Mouse (Mus musculus) limb, embryonic 14.5 days (tissue): ENCODE data around the gene Cbx7. TPM values are rescaled to one million over a fixed set of nuclear protein-coding genes. Genes with fewer than 3 reads are reported as not detected.

Experiments
- ATAC-seq: fragments of 200-750 bp; cut with Nextera tagmentation; 2 replicates; pipeline ENCODE4 v1.8.0; 2017; ENCODE audit warnings: low read depth, moderate number of reproducible peaks, moderate TSS enrichment; ENCODE audit not compliant: low FRiP score
- DNase-seq: peaks from one replicate; pipeline ENCODE4 v3.0.0-alpha.2; 2015; ENCODE audit warnings: low spot score
- H3K27ac ChIP-seq: fragments of 300-500 bp; sonication (generic); replicated peaks from 2 replicates; pipeline ENCODE4 v1.5.1; 2014; ENCODE audit warnings: low read depth, mild to moderate bottlenecking, low read length, moderate library complexity, mixed read lengths
- H3K27me3 ChIP-seq: fragments of 300-500 bp; sonication (generic); 2 replicates; pipeline ENCODE4 v1.6.1; 2014; ENCODE audit warnings: low read length, mixed read lengths; ENCODE audit not compliant: control insufficient read depth, insufficient read depth
- H3K36me3 ChIP-seq: fragments of 300-500 bp; sonication (generic); 2 replicates; pipeline ENCODE4 v1.6.1; 2014; ENCODE audit warnings: mild to moderate bottlenecking, low read length, moderate library complexity, mixed read lengths; ENCODE audit not compliant: control insufficient read depth, insufficient read depth
- H3K4me1 ChIP-seq: fragments of 300-500 bp; sonication (generic); 2 replicates; pipeline ENCODE4 v1.6.1; 2014; ENCODE audit warnings: antibody characterized with exemption, low read length, mixed read lengths; ENCODE audit not compliant: control insufficient read depth, insufficient read depth
- H3K4me2 ChIP-seq: fragments of 300-500 bp; sonication (generic); replicated peaks from 2 replicates; pipeline ENCODE4 v1.6.1; 2014; ENCODE audit warnings: low read depth, mild to moderate bottlenecking, low read length, moderate library complexity; ENCODE audit not compliant: severe bottlenecking
- H3K4me3 ChIP-seq: fragments of 300-500 bp; sonication (generic); replicated peaks from 2 replicates; pipeline ENCODE4 v1.5.1; 2014; ENCODE audit warnings: low read length
- H3K9ac ChIP-seq: fragments of 300-500 bp; sonication (generic); 2 replicates; pipeline ENCODE4 v1.6.1; 2014; ENCODE audit warnings: mild to moderate bottlenecking, low read depth, low read length, moderate library complexity; ENCODE audit not compliant: severe bottlenecking
- H3K9me3 ChIP-seq: fragments of 300-500 bp; sonication (generic); 2 replicates; pipeline ENCODE4 v1.6.1; 2016; ENCODE audit warnings: low read length; ENCODE audit not compliant: control insufficient read depth
- POLR2A ChIP-seq: fragments of 200-500 bp; IDR thresholded peaks from 2 replicates; pipeline ENCODE4 v1.8.0; 2012; ENCODE audit warnings: inconsistent platforms, mild to moderate bottlenecking, moderate library complexity, borderline replicate concordance; ENCODE audit not compliant: insufficient read depth, insufficient read length; ENCODE audit errors: extremely low read depth
- WGBS: fragments of 180-500 bp; shearing (Covaris S2); extraction: QIAGEN DNeasy Blood & Tissue Kit; methylation state at CpG from one replicate; pipeline ENCODE4 v1.1.7; 2014; 5-methylcytosine and 5-hydroxymethylcytosine counted together
- polyA plus RNA-seq, 2 experiments: library from polyadenylated mRNA; depleted of rRNA in 1 of 2; stranded (reverse) in 1 of 2; unstranded in 1 of 2; fragments of >200 nt; fragmentation: Nextera tagmentation in 1 of 2; extraction: Ambion mirVana in 1 of 2; gene quantifications; 2 replicates each; pipeline versions ENCODE4 v1.2.1 to v1.2.3; 2012 to 2014

Gene Cbx7
- polyA plus RNA-seq, 2 experiments: 2.1 to 8.5 TPM

DNA sequence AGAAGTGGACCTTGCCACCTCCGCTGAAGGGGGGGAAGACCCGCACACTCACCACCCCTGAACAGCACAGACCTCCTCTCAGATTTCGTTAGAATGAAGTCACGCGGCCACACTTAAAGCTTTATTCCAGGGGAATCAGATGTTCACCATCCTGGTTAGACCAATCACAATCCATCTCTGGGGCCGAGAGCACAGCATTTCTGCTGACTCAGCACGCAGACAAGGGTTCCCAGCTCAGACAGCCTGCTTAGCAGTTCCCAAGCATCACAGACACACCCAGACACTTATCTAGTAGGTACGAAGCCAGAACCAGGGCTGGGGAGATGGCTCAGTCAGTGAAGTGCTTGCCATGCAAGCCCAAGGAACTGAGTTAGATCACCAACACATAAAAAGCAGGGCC, 15.3 kb upstream of the Cbx7 start:
- no peak overlapping the region for H3K9ac ChIP-seq
- 62% methylated on average over 8 of the region's 8 CpGs for whole genome bisulfite sequencing
- no peak for ATAC-seq
- no peak overlapping the region for H3K4me2 ChIP-seq
- peaks cover 5% of the 10 kb centered on the region; the same call in 1 of the 2 replicates for H3K4me1 ChIP-seq
- DNase-seq: no peak
- H3K36me3 ChIP-seq: no peaks in the 10 kb centered on the region
- no peak overlapping the region for H3K27ac ChIP-seq
- no peak overlapping the region for H3K4me3 ChIP-seq
- no peak for TF ChIP-seq POLR2A
- no peaks in the 10 kb centered on the region for H3K27me3 ChIP-seq
- H3K9me3 ChIP-seq: no peaks in the 10 kb centered on the region

DNA sequence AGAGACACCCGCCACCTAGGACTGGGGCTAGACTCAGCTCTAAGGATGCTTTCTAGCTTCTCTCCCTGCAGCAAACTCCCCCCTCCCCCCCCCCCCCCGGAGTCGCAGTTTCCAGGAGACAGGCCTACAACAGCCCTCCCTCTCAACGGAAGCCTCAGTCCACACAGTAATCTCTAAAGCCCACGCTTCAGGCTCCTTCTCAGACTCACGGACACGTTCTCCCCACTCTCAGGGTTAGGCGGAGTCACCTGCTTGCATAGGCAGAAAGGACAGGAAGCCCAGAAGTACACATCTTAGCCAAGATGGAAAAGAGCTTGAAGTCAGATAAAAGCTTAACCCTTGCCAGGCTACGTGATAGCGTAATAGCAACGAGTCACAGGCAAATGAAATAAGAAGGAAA, 14.6 kb upstream of the Cbx7 start:
- ATAC-seq (no peak), DNase-seq (no peak)
- Histone ChIP-seq H3K27ac (no peak overlapping the region), H3K36me3 (no peaks in the 10 kb centered on the region), H3K4me1 (peaks cover 6% of the 10 kb centered on the region; the same call in 1 of the 2 replicates), H3K4me3 (no peak overlapping the region), H3K4me2 (no peak overlapping the region), H3K9ac (no peak overlapping the region), H3K27me3 (no peaks in the 10 kb centered on the region), H3K9me3 (no peaks in the 10 kb centered on the region)
- no peak for TF ChIP-seq POLR2A
- WGBS: 72% methylated on average over 11 of the region's 11 CpGs

DNA sequence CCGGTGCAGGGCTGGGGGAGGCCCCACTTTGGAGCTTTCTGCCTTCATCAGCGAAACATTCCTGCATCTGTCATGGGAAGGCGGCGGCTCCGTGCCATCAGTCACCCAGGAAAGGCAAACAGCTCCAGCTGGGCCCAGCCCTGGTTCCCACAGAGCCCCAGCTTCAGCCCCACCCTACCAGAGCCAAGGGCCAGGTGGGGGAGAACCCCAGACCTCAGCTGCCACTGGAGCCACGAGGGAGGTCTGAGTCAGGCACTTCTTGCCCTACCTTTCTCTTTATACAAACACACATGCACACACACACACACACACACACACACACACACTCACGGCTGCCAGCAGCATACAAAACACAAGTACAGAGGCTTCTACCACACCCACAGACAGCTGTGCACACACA, 13.2 kb upstream of the Cbx7 start:
- Histone ChIP-seq H3K4me3 (no peak overlapping the region), H3K9me3 (no peaks in the 10 kb centered on the region), H3K27me3 (no peaks in the 10 kb centered on the region), H3K4me1 (peaks cover 9% of the 10 kb centered on the region; the same call in 1 of the 2 replicates), H3K4me2 (no peak overlapping the region), H3K36me3 (no peaks in the 10 kb centered on the region), H3K9ac (no peak overlapping the region), H3K27ac (no peak overlapping the region)
- peak; percentile 63 for ATAC-seq
- TF ChIP-seq POLR2A: no peak
- WGBS: 39% methylated on average over 7 of the region's 7 CpGs
- DNase-seq: peak; percentile 33

DNA sequence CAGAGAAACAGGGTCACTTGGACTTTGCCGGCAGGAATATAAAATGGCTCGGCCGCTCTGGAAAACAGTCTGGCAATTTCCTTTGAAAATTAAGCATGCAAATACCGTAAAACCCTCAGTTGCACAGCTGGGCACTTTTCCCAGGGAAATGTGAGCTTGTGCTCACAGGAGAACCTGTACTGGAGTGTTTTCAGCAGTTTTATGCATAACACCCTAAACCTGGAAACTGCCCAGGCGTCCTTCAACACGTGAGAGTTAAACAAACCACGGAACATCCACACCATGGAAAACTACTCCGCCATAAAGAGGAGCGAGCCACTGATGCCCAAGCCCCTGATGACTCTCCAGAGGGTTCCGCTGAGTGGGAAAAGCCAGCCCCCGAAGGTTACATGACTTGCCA, 9.8 kb upstream of the Cbx7 start:
- no peak for TF ChIP-seq POLR2A
- ATAC-seq (peak; percentile 70; the same call in 1 of the 2 replicates), DNase-seq (peak; percentile 74)
- H3K4me3 ChIP-seq: no peak overlapping the region
- H3K27me3 ChIP-seq: no peaks in the 10 kb centered on the region
- H3K36me3 ChIP-seq: no peaks in the 10 kb centered on the region
- H3K9ac ChIP-seq: no peak overlapping the region
- WGBS: 23% methylated on average over 11 of the region's 11 CpGs
- no peak overlapping the region for H3K4me2 ChIP-seq
- H3K27ac ChIP-seq: no peak overlapping the region
- H3K9me3 ChIP-seq: no peaks in the 10 kb centered on the region
- peaks cover 9% of the 10 kb centered on the region; the same call in 1 of the 2 replicates for H3K4me1 ChIP-seq

DNA sequence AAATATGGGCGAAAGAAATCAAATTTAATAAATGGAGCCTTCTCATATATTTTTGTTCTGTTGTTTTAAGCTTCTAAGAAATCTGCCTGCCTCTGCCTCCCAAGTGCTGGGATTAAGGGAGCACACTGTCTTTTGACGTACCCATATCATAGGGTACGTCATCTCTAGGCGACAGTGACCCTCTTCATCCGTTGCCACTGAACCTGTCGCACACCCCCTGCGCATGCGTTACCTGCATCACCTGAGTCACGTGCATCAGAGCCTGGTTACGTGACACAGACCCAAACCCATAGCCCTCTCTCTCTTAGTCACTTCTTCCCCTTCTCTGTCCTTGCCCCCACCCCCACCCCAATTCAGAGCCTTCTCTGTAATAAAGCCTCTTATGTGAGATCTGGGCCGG, 1.3 kb upstream of the Cbx7 start:
- Histone ChIP-seq H3K27ac (no peak overlapping the region), H3K4me2 (no peak overlapping the region), H3K9me3 (no peaks in the 10 kb centered on the region), H3K36me3 (no peaks in the 10 kb centered on the region), H3K9ac (no peak overlapping the region), H3K4me3 (no peak overlapping the region), H3K27me3 (no peaks in the 10 kb centered on the region), H3K4me1 (no peaks in the 10 kb centered on the region)
- TF ChIP-seq POLR2A: no peak
- no peak for ATAC-seq
- no peak for DNase-seq
- WGBS: 96% methylated on average over 11 of the region's 11 CpGs

DNA sequence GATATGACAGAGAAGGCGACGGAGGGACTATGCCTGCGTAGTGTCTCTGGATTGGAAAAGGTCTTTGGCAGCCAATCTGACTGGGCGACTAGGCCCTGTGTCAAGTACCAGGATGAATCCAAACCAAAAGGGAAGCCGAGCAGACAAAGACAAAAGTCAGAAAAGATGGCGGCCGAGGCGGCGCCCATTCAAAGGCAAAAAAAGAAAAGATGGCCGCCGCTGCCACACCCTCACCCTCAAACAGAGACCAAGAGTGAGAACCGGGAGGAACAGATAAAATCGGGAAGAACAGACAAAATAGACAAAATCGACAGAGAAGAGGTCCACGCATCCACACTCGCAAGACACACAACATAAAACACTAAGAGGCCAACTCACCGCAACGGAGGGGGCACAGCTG, 428 bp downstream of the Cbx7 start:
- no peak overlapping the region for H3K9ac ChIP-seq

More for the DNA sequence above, 428 bp downstream of the Cbx7 start:
- Histone ChIP-seq H3K27ac (no peak overlapping the region), H3K9me3 (no peaks in the 10 kb centered on the region), H3K4me1 (no peaks in the 10 kb centered on the region), H3K36me3 (no peaks in the 10 kb centered on the region), H3K4me3 (no peak overlapping the region), H3K27me3 (no peaks in the 10 kb centered on the region), H3K4me2 (no peak overlapping the region)
- WGBS: 95% methylated on average over 18 of the region's 18 CpGs
- no peak for DNase-seq
- TF ChIP-seq POLR2A: no peak
- ATAC-seq: no peak
